Mouse (Mus musculus): Measurements from ENCODE around the gene Myo9a. TPM values are rescaled to one million over a fixed set of nuclear protein-coding genes. Genes with fewer than 3 reads are reported as not detected.
"Not testable (repeated sequence)": the region's sequence is repeated elsewhere in the genome, so short reads cannot be mapped to it uniquely, and the experiment has no call there.

Myo9a gene
- total and polyA plus RNA-seq, 3 experiments, result 1.6 to 2.6 (median 2.0) TPM

- Histone ChIP-seq H3K27me3 (replicated peaks) (no peaks in the 10 kb centered on the region), H3K4me1 (ENCODE audit: control insufficient read depth in 1 of 2, insufficient read depth in 2 of 2) (peaks cover 4 to 43% of the 10 kb centered on the region in 2 experiments; a peak in 3 of 4 replicates), H3K27ac (ENCODE audit: insufficient read depth, low read depth) (no peak overlapping the region), H3K9ac (ENCODE audit: insufficient read depth, low read depth) (no peak overlapping the region), H3K4me2 (ENCODE audit: insufficient read depth, low read depth, poor library complexity, severe bottlenecking) (peak overlapping the region; percentile 22; the same call in 1 of the 2 replicates), H3K4me3 (replicated peaks in 1 of 3; ENCODE audit: low read depth in 2 of 3, low read length in 2 of 3, poor library complexity in 1 of 3) (peak overlapping the region in 1 of 3 experiments; percentile 9), H3K9me3 (replicated peaks; ENCODE audit: low read length) (no peaks in the 10 kb centered on the region), H3K79me2 (replicated peaks; ENCODE audit: control insufficient read depth, extremely low read depth, insufficient read depth, poor library complexity, severe bottlenecking) (no peaks in the 10 kb centered on the region), H3K36me3 (replicated peaks in 1 of 2; ENCODE audit: control insufficient read depth in 1 of 2, insufficient read depth in 1 of 2, low read length in 1 of 2) (no peaks in the 10 kb centered on the region)
- DNase-seq (ENCODE audit: extremely low read depth), result peak; percentile 63
- in situ Hi-C loops (cut with MboI; ENCODE audit: low pct_ligation_motif_present, low pct_unique_long_range_greater_than_20kb, low sequenced_read_pairs), result loop anchor here (5.0 kb wide), 1 partner anchor 233 kb away; no protein-coding TSS in a partner anchor
- dilution Hi-C loops (cut with MboI; ENCODE audit: extremely low pct_ligation_motif_present, extremely low pct_unique_long_range_greater_than_20kb, low sequenced_read_pairs), result no loop called here
- no peak for TF ChIP-seq SIN3A (IDR thresholded peaks at IDR 0.05; ENCODE audit: low read length)
- TF ChIP-seq TCF12 (IDR thresholded peaks at IDR 0.05; ENCODE audit: low read depth, low read length), result peak; percentile 19; the same call in 1 of the 2 replicates
- peak; percentile 75 for TF ChIP-seq ETS1 (conservative IDR thresholded peaks at IDR 0.05; ENCODE audit: low read depth, low read length)
- TF ChIP-seq E2F4 (IDR thresholded peaks at IDR 0.05; ENCODE audit: insufficient replicate concordance, low read depth, low read length), result no peak
- TF ChIP-seq MAX (IDR thresholded peaks at IDR 0.05; ENCODE audit: low read length), result peak; percentile 25; the same call in 1 of the 2 replicates
- no peak for TF ChIP-seq PAX5 (IDR thresholded peaks at IDR 0.05; ENCODE audit: low read length)
- no peak for TF ChIP-seq ELF1 (IDR thresholded peaks at IDR 0.05; ENCODE audit: low read depth, low read length)
- TF ChIP-seq KAT2A (IDR thresholded peaks at IDR 0.05; ENCODE audit: insufficient replicate concordance, low read length), result no peak
- TF ChIP-seq GABPA (IDR thresholded peaks at IDR 0.05; ENCODE audit: insufficient replicate concordance, low read depth, low read length), result no peak
- peak; percentile 8; the same call in 1 of the 2 replicates for TF ChIP-seq JUN (IDR thresholded peaks at IDR 0.05; ENCODE audit: insufficient read depth, low read depth, low read length)
- peak; percentile 43; the same call in 1 of the 2 replicates for TF ChIP-seq EP300 (IDR thresholded peaks at IDR 0.05; ENCODE audit: low read length)
- peak; percentile 49; the same call in 1 of the 2 replicates for TF ChIP-seq BHLHE40 (IDR thresholded peaks at IDR 0.05; ENCODE audit: low read depth, low read length)
Observed at GRCm38 (mm10) chr9:59955692-59956091, 205.0 kb downstream of the Myo9a start.

GRCm38 (mm10) chr9:59956496-59956895 lies 205.8 kb downstream of the Myo9a start:
- Histone ChIP-seq H3K4me2 (ENCODE audit: insufficient read depth, low read depth, poor library complexity, severe bottlenecking) (no peak overlapping the region), H3K4me3 (replicated peaks in 1 of 3; ENCODE audit: low read depth in 2 of 3, low read length in 2 of 3, poor library complexity in 1 of 3) (no peak overlapping the region), H3K9ac (ENCODE audit: insufficient read depth, low read depth) (no peak overlapping the region), H3K79me2 (replicated peaks; ENCODE audit: control insufficient read depth, extremely low read depth, insufficient read depth, poor library complexity, severe bottlenecking) (no peaks in the 10 kb centered on the region), H3K9me3 (replicated peaks; ENCODE audit: low read length) (no peaks in the 10 kb centered on the region), H3K4me1 (ENCODE audit: control insufficient read depth in 1 of 2, insufficient read depth in 2 of 2) (peaks cover 4 to 41% of the 10 kb centered on the region in 2 experiments; a peak in 3 of 4 replicates), H3K27me3 (replicated peaks) (no peaks in the 10 kb centered on the region), H3K27ac (ENCODE audit: insufficient read depth, low read depth) (no peak overlapping the region), H3K36me3 (replicated peaks in 1 of 2; ENCODE audit: control insufficient read depth in 1 of 2, insufficient read depth in 1 of 2, low read length in 1 of 2) (no peaks in the 10 kb centered on the region)
- DNase-seq (ENCODE audit: extremely low read depth), result no peak
- TF ChIP-seq BHLHE40 (IDR thresholded peaks at IDR 0.05; ENCODE audit: low read depth, low read length) (peak; percentile 30; the same call in 1 of the 2 replicates), ZNF384 (IDR thresholded peaks at IDR 0.05; ENCODE audit: low read depth, low read length) (no peak)
- in situ Hi-C loops (cut with MboI; ENCODE audit: low pct_ligation_motif_present, low pct_unique_long_range_greater_than_20kb, low sequenced_read_pairs) (loop anchor here (5.0 kb wide), 1 partner anchor 234 kb away; no protein-coding TSS in a partner anchor), dilution Hi-C loops (cut with MboI; ENCODE audit: extremely low pct_ligation_motif_present, extremely low pct_unique_long_range_greater_than_20kb, low sequenced_read_pairs) (no loop called here)

- H3K9me3 ChIP-seq (replicated peaks; ENCODE audit: low read length); H3K27me3 ChIP-seq (replicated peaks); H3K4me2 ChIP-seq (ENCODE audit: insufficient read depth, low read depth, poor library complexity, severe bottlenecking); H3K27ac ChIP-seq (ENCODE audit: insufficient read depth, low read depth); H3K9ac ChIP-seq (ENCODE audit: insufficient read depth, low read depth); H3K4me3 ChIP-seq (replicated peaks in 1 of 3; ENCODE audit: low read depth in 2 of 3, low read length in 2 of 3, poor library complexity in 1 of 3); DNase-seq (ENCODE audit: extremely low read depth); dilution Hi-C loops (cut with MboI; ENCODE audit: extremely low pct_ligation_motif_present, extremely low pct_unique_long_range_greater_than_20kb, low sequenced_read_pairs); H3K36me3 ChIP-seq (replicated peaks in 1 of 2; ENCODE audit: control insufficient read depth in 1 of 2, insufficient read depth in 1 of 2, low read length in 1 of 2); H3K79me2 ChIP-seq (replicated peaks; ENCODE audit: control insufficient read depth, extremely low read depth, insufficient read depth, poor library complexity, severe bottlenecking): not testable (repeated sequence)
- in situ Hi-C loops (cut with MboI; ENCODE audit: low pct_ligation_motif_present, low pct_unique_long_range_greater_than_20kb, low sequenced_read_pairs), result loop anchor here (5.0 kb wide), 1 partner anchor 236 kb away; no protein-coding TSS in a partner anchor
- H3K4me1 ChIP-seq (ENCODE audit: control insufficient read depth in 1 of 2, insufficient read depth in 2 of 2), result peaks cover 4 to 27% of the 10 kb centered on the region in 2 experiments; a peak in 3 of 4 replicates
Observed at GRCm38 (mm10) chr9:59958115-59958514, 207.4 kb downstream of the Myo9a start.
